Mouse (Mus musculus): ENCODE data around the gene Sema5a.

DNA sequence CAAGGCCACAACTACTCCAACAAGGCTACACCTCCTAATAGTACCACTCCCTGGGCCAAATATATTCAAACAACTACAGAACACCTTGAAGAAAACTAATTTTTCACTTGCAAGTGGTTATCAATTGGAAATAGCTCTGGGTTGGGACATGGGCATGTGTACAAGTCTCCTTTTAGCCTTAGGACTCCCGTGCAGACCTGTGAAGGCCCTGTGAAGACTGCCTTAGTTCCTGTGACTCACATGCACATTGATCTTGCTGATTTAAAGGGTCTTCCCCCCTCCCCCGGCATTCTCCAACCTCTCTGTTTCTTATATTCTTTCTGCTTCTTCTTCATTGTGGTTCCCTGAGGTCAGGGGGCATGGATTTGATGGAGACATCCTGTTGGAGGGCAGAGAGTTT is 161.8 kb downstream of the Sema5a start:
- TF ChIP-seq CEBPB (IDR thresholded peaks at IDR 0.05; ENCODE audit: low read depth) (no peak), CTCF (IDR thresholded peaks at IDR 0.05; ENCODE audit: control insufficient read depth, insufficient read depth, insufficient read length) (no peak), MAX (IDR thresholded peaks at IDR 0.05) (no peak), MYOD1 (IDR thresholded peaks at IDR 0.05; ENCODE audit: control insufficient read depth, insufficient read length, low read depth) (no peak)
